Mouse (Mus musculus) right cerebral cortex, postnatal 14 days (tissue): ENCODE results near the gene Lsm7.
"Not testable (repeated sequence)": the region's sequence is repeated elsewhere in the genome, so short reads cannot be mapped to it uniquely, and the experiment has no call there.

Experiments used
- DNase-seq: peaks from one replicate; pipeline ENCODE4 v3.0.0; 2022

Lsm7 gene

DNA sequence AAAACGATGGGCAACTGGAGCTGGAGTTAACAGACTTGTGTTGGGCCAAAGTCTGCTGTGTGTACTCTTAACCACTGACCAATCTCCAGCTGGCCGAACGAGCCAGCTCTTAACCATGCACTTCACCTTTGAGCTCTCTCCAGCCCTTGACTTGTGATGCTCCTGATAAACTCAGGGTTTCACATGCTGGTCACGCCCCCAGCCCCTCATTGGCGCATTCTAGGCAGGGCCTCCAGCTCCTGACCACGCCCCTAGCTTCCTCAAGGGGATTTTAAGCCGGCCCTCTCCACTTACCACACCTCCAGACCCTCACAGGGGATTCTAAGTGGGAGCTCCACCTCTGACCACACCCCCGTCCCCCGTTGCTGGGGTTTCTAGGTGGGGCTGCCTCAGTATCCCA is 23.9 kb downstream of the Lsm7 start:
- no peak for DNase-seq

GRCm38 (mm10) chr10:80829359-80830278 is 25.4 kb downstream of the Lsm7 start:
- no peak for DNase-seq

- not testable (repeated sequence) for DNase-seq
These were observed 26.4 kb downstream of the Lsm7 start for GRCm38 (mm10) chr10:80828587-80828986.

- no peak for DNase-seq
These were observed 27.1 kb downstream of the Lsm7 start for GRCm38 (mm10) chr10:80827870-80828420.

GRCm38 (mm10) chr10:80827063-80827869 is 27.7 kb downstream of the Lsm7 start:
- no peak for DNase-seq

DNA sequence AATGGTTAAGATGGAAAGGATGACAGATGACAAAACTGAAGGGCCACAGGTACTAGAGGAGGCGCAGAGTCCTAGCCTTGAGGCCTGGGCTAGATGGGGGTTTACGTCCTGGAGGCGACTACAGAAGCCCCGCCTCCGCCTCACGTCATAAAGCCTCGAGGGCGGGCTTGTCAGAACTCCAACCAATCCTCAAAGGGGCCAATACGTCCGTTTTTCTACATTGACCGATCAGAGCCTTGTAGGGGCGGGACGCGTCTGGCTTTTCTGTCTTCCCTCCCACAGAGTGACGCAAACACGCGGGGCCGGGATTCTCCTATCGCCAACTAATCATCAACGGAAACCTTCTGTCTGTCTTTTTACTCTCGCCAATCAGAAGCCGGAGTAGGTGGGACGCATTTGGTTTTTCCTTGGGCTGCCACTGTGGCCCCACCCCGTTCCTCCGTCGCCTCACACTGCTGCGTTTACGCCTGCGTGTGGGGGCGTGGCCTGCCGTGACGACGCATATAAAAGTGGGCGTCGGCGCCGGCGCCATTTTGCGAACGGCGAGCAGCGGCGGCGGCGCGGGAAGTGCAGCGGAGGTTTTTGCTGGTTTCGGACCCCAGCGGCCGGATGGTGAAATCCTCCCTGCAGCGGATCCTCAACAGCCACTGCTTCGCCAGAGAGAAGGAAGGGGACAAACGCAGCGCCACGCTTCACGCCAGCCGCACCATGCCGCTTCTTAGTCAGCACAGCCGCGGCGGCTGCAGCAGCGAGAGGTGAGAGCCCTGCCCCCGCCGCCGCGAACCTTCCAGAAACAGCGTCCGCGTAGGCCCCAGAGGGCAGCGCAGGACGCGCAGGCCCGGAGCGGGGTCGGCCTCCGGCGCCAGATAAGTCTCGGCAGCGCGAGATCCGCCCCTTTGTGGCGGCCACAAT is 28.6 kb downstream of the Lsm7 start, which contains the start of gene Oaz1:
Gene Oaz1 (plus strand): TSS at position 506 of the 912 bp plus-strand sequence.
- peak; percentile 97 for DNase-seq

DNA sequence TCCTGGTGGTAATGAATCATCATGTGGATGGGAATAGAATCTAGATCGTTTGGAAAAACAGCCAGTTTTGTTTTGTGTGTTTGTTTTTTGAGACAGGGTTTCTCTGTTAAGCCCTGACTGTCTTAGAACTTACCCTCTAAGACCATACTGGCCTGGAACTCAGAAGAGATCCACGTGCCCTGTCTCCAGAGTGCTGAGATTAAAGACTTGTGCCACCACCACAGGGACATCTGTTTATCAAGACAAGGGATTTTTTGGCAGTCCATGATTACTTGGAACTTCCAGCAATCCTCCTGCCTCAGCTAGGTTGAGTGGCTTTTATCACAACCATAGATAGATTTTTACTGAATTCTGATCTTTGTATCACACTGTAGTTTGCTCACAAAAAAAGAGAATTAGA is 30.2 kb downstream of the Lsm7 start:
- DNase-seq = no peak

DNA sequence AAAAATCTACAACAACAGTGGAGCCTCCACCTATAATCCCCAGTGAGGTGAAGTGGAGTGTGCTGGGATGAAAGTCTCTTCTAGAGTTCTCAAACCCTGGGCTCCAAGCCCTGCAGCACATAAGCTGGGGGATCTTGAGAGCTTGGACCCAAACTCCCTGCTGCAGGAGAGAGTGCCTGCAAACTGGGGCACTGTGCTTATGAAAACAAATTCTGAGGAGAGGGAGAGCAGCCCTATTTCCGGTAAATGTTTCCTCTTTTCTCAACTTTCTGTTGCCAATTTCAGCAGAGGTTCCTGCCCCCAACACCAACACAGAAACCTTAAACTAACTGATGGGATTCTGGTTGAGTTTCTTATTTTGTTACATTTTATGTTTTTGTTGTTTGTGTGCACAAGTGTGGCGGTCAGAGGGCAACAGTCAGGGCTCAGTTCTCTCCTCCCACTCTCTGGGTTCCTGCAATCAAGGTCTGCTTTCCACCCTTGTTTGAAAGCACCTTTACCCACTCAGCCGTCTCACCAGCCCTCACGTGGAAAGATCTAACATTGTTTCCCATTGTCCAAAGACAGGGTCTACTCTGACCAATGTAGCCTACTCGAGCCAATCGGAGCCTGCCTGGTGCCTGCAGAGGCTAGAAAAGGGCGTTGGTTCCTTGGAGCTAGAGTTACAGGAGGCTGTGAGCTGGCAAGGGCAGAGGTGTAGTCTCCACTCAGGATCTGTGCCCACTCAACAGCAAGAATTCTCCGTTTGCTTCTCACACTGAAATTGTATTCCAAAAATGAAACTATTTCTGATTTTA is 31.0 kb downstream of the Lsm7 start:
- no peak for DNase-seq

GRCm38 (mm10) chr10:80823316-80823715 is 31.7 kb downstream of the Lsm7 start:
- DNase-seq = no peak

DNA sequence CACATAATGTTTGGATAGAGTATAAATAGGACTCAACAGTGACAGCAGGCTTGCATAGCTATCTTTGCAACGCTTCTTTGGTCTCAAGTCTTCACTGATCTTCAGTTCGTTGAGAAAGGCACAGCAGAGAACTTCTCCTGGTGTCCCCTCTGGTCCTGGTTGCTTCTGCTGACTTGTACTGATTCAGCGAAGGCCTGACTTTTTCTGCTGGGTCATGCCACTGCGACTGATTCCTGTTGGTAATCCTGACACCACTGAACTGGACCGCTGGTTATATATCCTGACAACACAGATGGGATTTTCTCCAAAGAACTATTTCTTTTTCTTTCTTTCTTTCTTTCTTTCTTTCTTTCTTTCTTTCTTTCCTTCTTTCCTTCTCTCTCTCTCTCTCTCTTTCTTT is 32.5 kb downstream of the Lsm7 start:
- DNase-seq = no peak

GRCm38 (mm10) chr10:80821991-80822390 is 33.0 kb downstream of the Lsm7 start:
- DNase-seq = no peak

DNA sequence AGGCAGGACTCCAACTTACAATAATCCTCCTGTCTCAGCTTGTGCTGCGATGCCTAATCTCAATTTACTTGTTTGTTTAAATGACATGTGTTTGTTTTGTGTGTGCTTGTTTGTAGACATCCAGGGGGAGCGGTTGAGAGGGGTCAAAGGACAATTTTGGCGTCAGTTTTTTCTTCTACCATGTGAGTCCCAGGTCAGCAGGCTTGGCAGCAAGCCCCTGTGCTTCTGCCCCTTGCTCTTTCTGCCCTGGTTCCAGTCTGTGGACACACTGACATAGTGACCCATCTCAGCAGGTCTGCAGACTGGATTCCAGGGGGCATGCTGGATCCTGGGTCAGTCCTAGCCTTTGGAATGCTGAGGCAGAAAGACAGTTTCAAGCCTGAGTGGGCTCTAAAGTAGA is 35.6 kb downstream of the Lsm7 start:
- DNase-seq = no peak

GRCm38 (mm10) chr10:80818599-80819281 is 36.3 kb downstream of the Lsm7 start:
- DNase-seq = no peak

GRCm38 (mm10) chr10:80817955-80818354 is 37.1 kb downstream of the Lsm7 start:
- not testable (repeated sequence) for DNase-seq

DNA sequence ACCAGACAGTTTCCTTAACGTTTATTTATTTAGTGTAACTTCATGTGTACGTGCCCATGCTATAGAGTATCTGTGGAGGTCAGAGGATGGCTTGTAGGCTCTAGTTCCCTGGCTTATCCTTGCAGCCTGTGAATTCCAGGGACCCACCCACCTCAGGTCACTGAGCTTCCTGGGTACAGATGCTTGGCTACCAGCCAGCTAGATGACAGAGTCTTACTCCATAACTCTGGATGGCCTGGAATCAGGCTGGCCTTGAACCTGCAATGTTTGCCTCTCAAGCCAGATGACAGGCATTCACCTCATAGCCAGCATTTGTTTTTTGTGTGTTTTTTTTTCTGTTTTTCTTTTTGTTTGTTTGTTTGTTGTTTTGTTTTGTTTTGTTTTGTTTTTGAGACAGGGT is 37.8 kb downstream of the Lsm7 start:
- no peak for DNase-seq

- not testable (repeated sequence) for DNase-seq
These were observed 38.7 kb downstream of the Lsm7 start for GRCm38 (mm10) chr10:80816303-80816702.

DNA sequence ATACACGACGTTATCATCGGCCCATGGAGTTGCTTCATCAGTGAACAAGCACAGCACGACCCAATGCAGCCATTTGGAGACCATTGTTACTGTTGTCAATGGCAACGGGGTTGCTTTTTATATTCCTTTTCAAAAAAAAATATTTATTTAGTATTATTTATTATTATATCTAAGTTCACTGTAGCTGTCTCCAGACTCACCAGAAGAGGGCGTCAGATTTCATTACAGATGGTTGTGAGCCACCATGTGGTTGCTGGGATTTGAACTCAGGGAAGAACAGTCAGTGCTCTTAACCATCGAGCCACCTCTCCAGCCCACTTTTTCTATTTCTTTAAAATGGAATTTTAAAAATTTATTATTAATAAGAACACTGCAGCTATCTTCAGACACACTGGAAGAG is 40.2 kb downstream of the Lsm7 start:
- no peak for DNase-seq

DNA sequence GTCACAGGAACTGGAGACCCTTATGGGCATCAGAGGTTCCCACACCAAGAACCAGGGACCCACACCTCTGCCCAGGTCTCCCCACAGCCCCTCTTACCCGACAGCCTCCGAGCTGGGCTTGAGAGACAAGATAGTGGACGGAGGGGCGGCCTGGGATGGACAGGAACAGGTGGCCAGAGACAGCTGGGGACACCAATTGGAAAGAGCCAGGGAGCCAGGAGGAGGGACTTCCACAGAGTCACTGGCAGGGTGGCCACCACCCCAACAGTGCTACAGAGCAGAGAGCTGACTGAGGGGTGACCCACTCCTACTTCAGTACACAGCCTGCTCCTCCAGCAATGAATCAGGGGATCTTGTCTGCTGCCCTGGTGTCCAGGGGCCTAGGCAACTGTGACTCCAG is 41.6 kb downstream of the Lsm7 start, which contains the start of gene Jsrp1:
Gene Jsrp1 (minus strand): TSS at position 133 of the 400 bp plus-strand sequence.
- no peak for DNase-seq

- no peak for DNase-seq
These were observed 42.5 kb downstream of the Lsm7 start for GRCm38 (mm10) chr10:80812391-80813041.

DNA sequence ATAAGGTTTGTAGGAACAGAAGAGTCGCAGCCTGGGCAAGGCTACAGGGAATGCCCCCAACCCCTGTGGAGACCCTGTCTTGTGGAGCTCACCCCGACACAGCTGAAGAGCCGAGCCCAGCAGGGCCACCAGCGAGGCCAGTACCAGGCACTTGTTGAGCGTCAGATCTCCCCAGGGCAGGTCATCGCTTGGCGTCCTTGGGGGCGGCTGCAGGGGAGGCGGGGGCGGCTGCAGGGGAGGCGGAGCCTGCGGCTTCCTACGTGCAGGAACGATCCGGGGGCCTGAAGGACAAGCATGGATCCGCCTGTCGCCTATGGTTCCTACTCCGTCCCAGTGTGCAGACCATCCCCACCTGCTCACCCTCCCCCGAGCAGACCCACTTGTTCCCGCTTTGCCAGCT is 44.9 kb downstream of the Lsm7 start:
- DNase-seq = no peak
